Mouse (Mus musculus): ENCODE data around the gene Fmnl2. TPM values are rescaled to one million over a fixed set of nuclear protein-coding genes. Genes with fewer than 3 reads are reported as not detected.
A peak's percentile ranks its signal among the peaks of the same experiment; 100 is the strongest.

The Fmnl2 gene
- polyA plus RNA-seq, 1 experiment, result 4.3 TPM

- no peak overlapping the region for H3K27ac ChIP-seq (ENCODE audit: insufficient read depth, low read depth, low read length)
- TF ChIP-seq POLR2A (IDR thresholded peaks at IDR 0.05; ENCODE audit: low read depth, low read length), result no peak
- no peak for TF ChIP-seq CTCF (conservative IDR thresholded peaks at IDR 0.05; ENCODE audit: insufficient read depth, insufficient read length, low read depth, low read length)
- no peaks in the 10 kb centered on the region for H3K27me3 ChIP-seq (replicated peaks; ENCODE audit: control insufficient read depth, insufficient read depth, low read length)
- WGBS, result 69% methylated on average over 4 of the region's 4 CpGs
- DNase-seq, result no peak
- H3K4me3 ChIP-seq (ENCODE audit: insufficient read depth, low read depth, low read length), result no peak overlapping the region
- 0 out of 2 replicates have a peak, but pooled peaks cover 6% of the 10 kb centered on the region for H3K4me1 ChIP-seq (ENCODE audit: control insufficient read depth, insufficient read depth, low read length)
- H3K36me3 ChIP-seq (ENCODE audit: control insufficient read depth, insufficient read depth, low read length), result no peaks in the 10 kb centered on the region
Measured at GRCm38 (mm10) chr2:52862760-52863124, 5.1 kb downstream of the Fmnl2 start.

- Histone ChIP-seq H3K4me1 (ENCODE audit: control insufficient read depth, insufficient read depth, low read length) (0 out of 2 replicates have a peak, but pooled peaks cover 9% of the 10 kb centered on the region), H3K27ac (ENCODE audit: insufficient read depth, low read depth, low read length) (no peak overlapping the region), H3K4me3 (ENCODE audit: insufficient read depth, low read depth, low read length) (no peak overlapping the region), H3K36me3 (ENCODE audit: control insufficient read depth, insufficient read depth, low read length) (no peaks in the 10 kb centered on the region), H3K27me3 (replicated peaks; ENCODE audit: control insufficient read depth, insufficient read depth, low read length) (no peaks in the 10 kb centered on the region)
- WGBS, result 91% methylated on average over 7 of the region's 7 CpGs
- TF ChIP-seq POLR2A (IDR thresholded peaks at IDR 0.05; ENCODE audit: low read depth, low read length) (no peak), CTCF (conservative IDR thresholded peaks at IDR 0.05; ENCODE audit: insufficient read depth, insufficient read length, low read depth, low read length) (no peak)
- DNase-seq, result no peak
Measured at GRCm38 (mm10) chr2:52864635-52865034, 7.0 kb downstream of the Fmnl2 start.

- DNase-seq, result no peak
- no peaks in the 10 kb centered on the region for H3K36me3 ChIP-seq (ENCODE audit: control insufficient read depth, insufficient read depth, low read length)
- TF ChIP-seq POLR2A (IDR thresholded peaks at IDR 0.05; ENCODE audit: low read depth, low read length), result no peak
- TF ChIP-seq CTCF (conservative IDR thresholded peaks at IDR 0.05; ENCODE audit: insufficient read depth, insufficient read length, low read depth, low read length), result no peak
- 89% methylated on average over 3 of the region's 3 CpGs for WGBS
- H3K27me3 ChIP-seq (replicated peaks; ENCODE audit: control insufficient read depth, insufficient read depth, low read length), result no peaks in the 10 kb centered on the region
- no peak overlapping the region for H3K4me3 ChIP-seq (ENCODE audit: insufficient read depth, low read depth, low read length)
- no peak overlapping the region for H3K27ac ChIP-seq (ENCODE audit: insufficient read depth, low read depth, low read length)
- H3K4me1 ChIP-seq (ENCODE audit: control insufficient read depth, insufficient read depth, low read length), result 0 out of 2 replicates have a peak, but pooled peaks cover 6% of the 10 kb centered on the region
Measured at GRCm38 (mm10) chr2:52866151-52866550, 8.5 kb downstream of the Fmnl2 start.

GRCm38 (mm10) chr2:52867781-52868180 lies 10.1 kb downstream of the Fmnl2 start:
- TF ChIP-seq CTCF (conservative IDR thresholded peaks at IDR 0.05; ENCODE audit: insufficient read depth, insufficient read length, low read depth, low read length) (no peak), POLR2A (IDR thresholded peaks at IDR 0.05; ENCODE audit: low read depth, low read length) (no peak)
- WGBS, result 81% methylated on average over 9 of the region's 9 CpGs
- no peak for DNase-seq
- H3K4me3 ChIP-seq (ENCODE audit: insufficient read depth, low read depth, low read length), result no peak overlapping the region
- no peak overlapping the region for H3K27ac ChIP-seq (ENCODE audit: insufficient read depth, low read depth, low read length)
- 0 out of 2 replicates have a peak, but pooled peaks cover 4% of the 10 kb centered on the region for H3K4me1 ChIP-seq (ENCODE audit: control insufficient read depth, insufficient read depth, low read length)
- H3K27me3 ChIP-seq (replicated peaks; ENCODE audit: control insufficient read depth, insufficient read depth, low read length), result no peaks in the 10 kb centered on the region
- no peaks in the 10 kb centered on the region for H3K36me3 ChIP-seq (ENCODE audit: control insufficient read depth, insufficient read depth, low read length)

- H3K4me1 ChIP-seq (ENCODE audit: control insufficient read depth, insufficient read depth, low read length), result 0 out of 2 replicates have a peak, but pooled peaks cover 5% of the 10 kb centered on the region
- WGBS, result 70% methylated on average over 5 of the region's 5 CpGs
- H3K36me3 ChIP-seq (ENCODE audit: control insufficient read depth, insufficient read depth, low read length), result no peaks in the 10 kb centered on the region
- TF ChIP-seq POLR2A (IDR thresholded peaks at IDR 0.05; ENCODE audit: low read depth, low read length) (no peak), CTCF (conservative IDR thresholded peaks at IDR 0.05; ENCODE audit: insufficient read depth, insufficient read length, low read depth, low read length) (no peak)
- H3K4me3 ChIP-seq (ENCODE audit: insufficient read depth, low read depth, low read length), result no peak overlapping the region
- H3K27me3 ChIP-seq (replicated peaks; ENCODE audit: control insufficient read depth, insufficient read depth, low read length), result no peaks in the 10 kb centered on the region
- no peak for DNase-seq
- no peak overlapping the region for H3K27ac ChIP-seq (ENCODE audit: insufficient read depth, low read depth, low read length)
Measured at GRCm38 (mm10) chr2:52868181-52868580, 10.5 kb downstream of the Fmnl2 start.

GRCm38 (mm10) chr2:52872636-52873035 lies 15.0 kb downstream of the Fmnl2 start:
- TF ChIP-seq CTCF (conservative IDR thresholded peaks at IDR 0.05; ENCODE audit: insufficient read depth, insufficient read length, low read depth, low read length), result no peak
- TF ChIP-seq POLR2A (IDR thresholded peaks at IDR 0.05; ENCODE audit: low read depth, low read length), result no peak
- WGBS, result 35% methylated on average over 5 of the region's 5 CpGs

GRCm38 (mm10) chr2:52873276-52874063 lies 15.8 kb downstream of the Fmnl2 start:
- no peak for DNase-seq
- 72% methylated on average over 18 of the region's 18 CpGs for WGBS

More at GRCm38 (mm10) chr2:52872636-52873035, 15.0 kb downstream of the Fmnl2 start:
- peak; percentile 54 for DNase-seq
- Histone ChIP-seq H3K4me1 (ENCODE audit: control insufficient read depth, insufficient read depth, low read length) (0 out of 2 replicates have a peak, but pooled peaks cover 5% of the 10 kb centered on the region), H3K4me3 (ENCODE audit: insufficient read depth, low read depth, low read length) (no peak overlapping the region), H3K27ac (ENCODE audit: insufficient read depth, low read depth, low read length) (peak overlapping the region; percentile 50; the same call in 1 of the 2 replicates), H3K36me3 (ENCODE audit: control insufficient read depth, insufficient read depth, low read length) (no peaks in the 10 kb centered on the region), H3K27me3 (replicated peaks; ENCODE audit: control insufficient read depth, insufficient read depth, low read length) (no peaks in the 10 kb centered on the region)

More at GRCm38 (mm10) chr2:52873276-52874063, 15.8 kb downstream of the Fmnl2 start:
- TF ChIP-seq CTCF (conservative IDR thresholded peaks at IDR 0.05; ENCODE audit: insufficient read depth, insufficient read length, low read depth, low read length) (no peak), POLR2A (IDR thresholded peaks at IDR 0.05; ENCODE audit: low read depth, low read length) (no peak)
- no peaks in the 10 kb centered on the region for H3K36me3 ChIP-seq (ENCODE audit: control insufficient read depth, insufficient read depth, low read length)
- H3K27ac ChIP-seq (ENCODE audit: insufficient read depth, low read depth, low read length), result no peak overlapping the region
- H3K4me3 ChIP-seq (ENCODE audit: insufficient read depth, low read depth, low read length), result no peak overlapping the region
- 0 out of 2 replicates have a peak, but pooled peaks cover 5% of the 10 kb centered on the region for H3K4me1 ChIP-seq (ENCODE audit: control insufficient read depth, insufficient read depth, low read length)
- no peaks in the 10 kb centered on the region for H3K27me3 ChIP-seq (replicated peaks; ENCODE audit: control insufficient read depth, insufficient read depth, low read length)

All from kidney, adult 2 months (tissue).